Mouse (Mus musculus) liver, embryonic 11.5 days (tissue): ENCODE data around the gene March1. TPM values are rescaled to one million over a fixed set of nuclear protein-coding genes. Genes with fewer than 3 reads are reported as not detected.

Source experiments
- ATAC-seq: fragments of 200-750 bp; cut with Nextera tagmentation; replicated peaks from 2 replicates; pipeline ENCODE4 v1.8.0; 2017; ENCODE audit warnings: moderate number of reproducible peaks, mild to moderate bottlenecking, moderate TSS enrichment, moderate library complexity; ENCODE audit not compliant: low FRiP score
- DNase-seq: peaks from one replicate; pipeline ENCODE4 v3.0.0-alpha.2; 2017; ENCODE audit warnings: low spot score
- H3K27ac ChIP-seq: fragments of 300-500 bp; sonication (generic); 2 replicates; pipeline ENCODE4 v1.5.1; 2014; ENCODE audit warnings: mild to moderate bottlenecking, low read depth, low read length, control low read depth
- H3K27me3 ChIP-seq: fragments of 300-500 bp; sonication (generic); replicated peaks from 2 replicates; pipeline ENCODE4 v1.6.1; 2014; ENCODE audit warnings: low read length, mixed read lengths; ENCODE audit not compliant: control insufficient read depth, insufficient read depth
- H3K36me3 ChIP-seq: fragments of 300-500 bp; sonication (generic); 2 replicates; pipeline ENCODE4 v1.6.1; 2014; ENCODE audit warnings: mild to moderate bottlenecking, low read length, moderate library complexity, mixed read lengths; ENCODE audit not compliant: control insufficient read depth, insufficient read depth
- H3K4me1 ChIP-seq: fragments of 300-500 bp; sonication (generic); replicated peaks from 2 replicates; pipeline ENCODE4 v1.6.1; 2014; ENCODE audit warnings: low read length, mixed read lengths; ENCODE audit not compliant: control insufficient read depth, insufficient read depth
- H3K4me2 ChIP-seq: fragments of 300-500 bp; sonication (generic); 2 replicates; pipeline ENCODE4 v1.6.1; 2014; ENCODE audit warnings: mild to moderate bottlenecking, control low read depth, moderate library complexity
- H3K4me3 ChIP-seq: fragments of 300-500 bp; sonication (generic); 2 replicates; pipeline ENCODE4 v1.5.1; 2014; ENCODE audit warnings: low read depth, low read length, control low read depth
- H3K9ac ChIP-seq: fragments of 300-500 bp; sonication (generic); 2 replicates; pipeline ENCODE4 v1.6.1; 2014; ENCODE audit warnings: low read depth, low read length, control low read depth
- H3K9me3 ChIP-seq: fragments of 300-500 bp; sonication (generic); 2 replicates; pipeline ENCODE4 v1.6.1; 2016; ENCODE audit warnings: low read length, inconsistent platforms, mixed read lengths; ENCODE audit not compliant: control insufficient read depth
- WGBS: fragments of 180-500 bp; shearing (Covaris S2); extraction: QIAGEN DNeasy Blood & Tissue Kit; methylation state at CpG from one replicate; pipeline ENCODE4 v1.1.7; 2014; 5-methylcytosine and 5-hydroxymethylcytosine counted together
- polyA plus RNA-seq: library from polyadenylated mRNA; unstranded; fragments of >200 nt; fragmentation: Nextera tagmentation; extraction: Ambion mirVana; gene quantifications from 2 replicates; pipeline ENCODE4 v1.2.1, GENCODE M21; 2014

Gene March1
- polyA plus RNA-seq, 1 experiment from 2014 or later: 0.62 TPM

GRCm38 (mm10) chr8:66469821-66470220 is 852.1 kb downstream of the March1 start:
- WGBS: 67% methylated on average over 3 of the region's 3 CpGs
- H3K4me1 ChIP-seq: no peaks in the 10 kb centered on the region
- DNase-seq (no peak), ATAC-seq (no peak)
- H3K9ac ChIP-seq: no peak overlapping the region
- H3K27ac ChIP-seq: no peak overlapping the region
- no peak overlapping the region for H3K4me3 ChIP-seq
- H3K4me2 ChIP-seq: no peak overlapping the region
- H3K27me3 ChIP-seq: no peaks in the 10 kb centered on the region
- no peaks in the 10 kb centered on the region for H3K36me3 ChIP-seq
- H3K9me3 ChIP-seq: no peaks in the 10 kb centered on the region

- Histone ChIP-seq H3K9ac (no peak overlapping the region), H3K27ac (no peak overlapping the region), H3K27me3 (no peaks in the 10 kb centered on the region), H3K4me1 (no peaks in the 10 kb centered on the region), H3K4me2 (no peak overlapping the region), H3K9me3 (no peaks in the 10 kb centered on the region), H3K4me3 (no peak overlapping the region), H3K36me3 (peaks cover 29% of the 10 kb centered on the region)
- no peak for ATAC-seq
- no peak for DNase-seq
- WGBS: 93% methylated on average over 3 of the region's 3 CpGs
These were observed 859.2 kb downstream of the March1 start for GRCm38 (mm10) chr8:66476880-66477279.

GRCm38 (mm10) chr8:66486084-66486763 is 868.5 kb downstream of the March1 start, which contains the start of gene Tma16:
Gene Tma16, minus strand, starts transcription at chr8:66486530.
- no peaks in the 10 kb centered on the region for H3K9me3 ChIP-seq

GRCm38 (mm10) chr8:66488556-66488955 is 870.9 kb downstream of the March1 start:
- Histone ChIP-seq H3K4me2 (no peak overlapping the region), H3K9ac (no peak overlapping the region), H3K4me1 (no peaks in the 10 kb centered on the region), H3K27ac (no peak overlapping the region), H3K4me3 (no peak overlapping the region), H3K36me3 (no peaks in the 10 kb centered on the region; the same call in 1 of the 2 replicates), H3K9me3 (no peaks in the 10 kb centered on the region), H3K27me3 (no peaks in the 10 kb centered on the region)
- DNase-seq: no peak
- 44% methylated on average over 3 of the region's 3 CpGs for WGBS
- no peak for ATAC-seq

More at GRCm38 (mm10) chr8:66486084-66486763, 868.5 kb downstream of the March1 start, which contains the start of gene Tma16:
- Histone ChIP-seq H3K4me2 (peak within 1 kb of the TSS; percentile 71), H3K27ac (no peak within 1 kb of the TSS), H3K9ac (peak within 1 kb of the TSS; percentile 84), H3K36me3 (peaks cover 9% of the 10 kb centered on the region; the same call in 1 of the 2 replicates), H3K4me1 (no peaks in the 10 kb centered on the region), H3K27me3 (no peaks in the 10 kb centered on the region), H3K4me3 (peak within 1 kb of the TSS; percentile 88)
- peak; percentile 85 for DNase-seq
- WGBS: under 1% methylated on average over 45 of the region's 45 CpGs
- ATAC-seq: peak; percentile 94

GRCm38 (mm10) chr8:66490624-66491023 is 872.9 kb downstream of the March1 start:
- H3K36me3 ChIP-seq: no peaks in the 10 kb centered on the region
- H3K4me3 ChIP-seq: no peak overlapping the region
- DNase-seq: no peak
- H3K4me1 ChIP-seq: no peaks in the 10 kb centered on the region
- H3K27me3 ChIP-seq: no peaks in the 10 kb centered on the region
- H3K9ac ChIP-seq: no peak overlapping the region
- ATAC-seq: no peak
- 68% methylated on average over 4 of the region's 4 CpGs for WGBS
- H3K27ac ChIP-seq: no peak overlapping the region
- no peaks in the 10 kb centered on the region for H3K9me3 ChIP-seq
- no peak overlapping the region for H3K4me2 ChIP-seq

- Histone ChIP-seq H3K4me1 (no peaks in the 10 kb centered on the region), H3K9me3 (no peaks in the 10 kb centered on the region), H3K27ac (no peak overlapping the region), H3K27me3 (no peaks in the 10 kb centered on the region), H3K9ac (no peak overlapping the region), H3K4me3 (no peak overlapping the region), H3K4me2 (no peak overlapping the region), H3K36me3 (no peaks in the 10 kb centered on the region)
- no peak for DNase-seq
- WGBS: 71% methylated on average over 2 of the region's 2 CpGs
- ATAC-seq: no peak
These were observed 876.8 kb downstream of the March1 start for GRCm38 (mm10) chr8:66494496-66494895.

GRCm38 (mm10) chr8:66495726-66496125 is 878.0 kb downstream of the March1 start:
- no peaks in the 10 kb centered on the region for H3K27me3 ChIP-seq
- ATAC-seq: peak; percentile 69
- no peak overlapping the region for H3K9ac ChIP-seq
- 8% methylated on average over 8 of the region's 8 CpGs for WGBS
- no peak for DNase-seq
- H3K4me1 ChIP-seq: no peaks in the 10 kb centered on the region
- no peak overlapping the region for H3K4me3 ChIP-seq
- H3K4me2 ChIP-seq: no peak overlapping the region
- H3K36me3 ChIP-seq: no peaks in the 10 kb centered on the region
- no peak overlapping the region for H3K27ac ChIP-seq
- H3K9me3 ChIP-seq: no peaks in the 10 kb centered on the region

- no peaks in the 10 kb centered on the region for H3K27me3 ChIP-seq
- ATAC-seq: no peak
- H3K4me1 ChIP-seq: no peaks in the 10 kb centered on the region
- no peak for DNase-seq
- H3K9me3 ChIP-seq: no peaks in the 10 kb centered on the region
- no peak overlapping the region for H3K9ac ChIP-seq
- H3K4me2 ChIP-seq: no peak overlapping the region
- H3K27ac ChIP-seq: no peak overlapping the region
- H3K36me3 ChIP-seq: no peaks in the 10 kb centered on the region
- WGBS: 15% methylated on average over 4 of the region's 4 CpGs
- no peak overlapping the region for H3K4me3 ChIP-seq
These were observed 879.4 kb downstream of the March1 start for GRCm38 (mm10) chr8:66496998-66497577.

GRCm38 (mm10) chr8:66503381-66503780 is 885.7 kb downstream of the March1 start:
- 74% methylated on average over 2 of the region's 2 CpGs for WGBS
- Histone ChIP-seq H3K9ac (no peak overlapping the region), H3K27ac (no peak overlapping the region), H3K4me2 (no peak overlapping the region), H3K4me3 (no peak overlapping the region), H3K9me3 (no peaks in the 10 kb centered on the region), H3K4me1 (no peaks in the 10 kb centered on the region), H3K36me3 (no peaks in the 10 kb centered on the region), H3K27me3 (no peaks in the 10 kb centered on the region)
- ATAC-seq (no peak), DNase-seq (no peak)
